Mouse (Mus musculus) heart, embryonic 16.5 days (tissue): ENCODE measurements at regions not wholly inside any gene's neighbourhood (a gene's known extent, or its start where the extent isn't known, plus 50 kb on each side); places are given as distances from the start of the nearest gene placed in this dataset.

Source experiments
- ATAC-seq: fragments of 200-750 bp; cut with Nextera tagmentation; replicated peaks from 2 replicates; pipeline ENCODE4 v1.8.0; 2017; ENCODE audit warnings: moderate number of reproducible peaks; ENCODE audit not compliant: insufficient read depth, low FRiP score; ENCODE audit errors: extremely low read depth
- H3K27ac ChIP-seq: fragments of 300-500 bp; sonication (generic); 2 replicates; pipeline ENCODE4 v1.5.1; 2014; ENCODE audit warnings: mild to moderate bottlenecking, low read length, control low read depth, moderate library complexity
- H3K27me3 ChIP-seq: fragments of 300-500 bp; sonication (generic); 2 replicates; pipeline ENCODE4 v1.6.1; 2014; ENCODE audit warnings: low read length, mixed read lengths; ENCODE audit not compliant: control insufficient read depth, insufficient read depth
- H3K36me3 ChIP-seq: fragments of 300-500 bp; sonication (generic); 2 replicates; pipeline ENCODE4 v1.6.1; 2014; ENCODE audit not compliant: control insufficient read depth, insufficient read depth
- H3K4me1 ChIP-seq: fragments of 300-500 bp; sonication (generic); 2 replicates; pipeline ENCODE4 v1.6.1; 2014; ENCODE audit warnings: low read length, mixed read lengths; ENCODE audit not compliant: control insufficient read depth, insufficient read depth
- H3K4me2 ChIP-seq: fragments of 300-500 bp; sonication (generic); 2 replicates; pipeline ENCODE4 v1.6.1; 2014; ENCODE audit warnings: low read depth, mild to moderate bottlenecking, control low read depth, low read length
- H3K4me3 ChIP-seq: fragments of 300-500 bp; sonication (generic); 2 replicates; pipeline ENCODE4 v1.5.1; 2014; ENCODE audit warnings: mild to moderate bottlenecking, control low read depth, low read length
- H3K9ac ChIP-seq: fragments of 300-500 bp; sonication (generic); 2 replicates; pipeline ENCODE4 v1.6.1; 2014; ENCODE audit warnings: low read length, control low read depth
- H3K9me3 ChIP-seq: fragments of 300-500 bp; sonication (generic); replicated peaks from 2 replicates; pipeline ENCODE4 v1.6.1; 2016; ENCODE audit warnings: low read length; ENCODE audit not compliant: control insufficient read depth
- WGBS: fragments of 180-500 bp; shearing (Covaris S2); extraction: QIAGEN DNeasy Blood & Tissue Kit; methylation state at CpG from one replicate; pipeline ENCODE4 v1.1.7; 2014; 5-methylcytosine and 5-hydroxymethylcytosine counted together

DNA sequence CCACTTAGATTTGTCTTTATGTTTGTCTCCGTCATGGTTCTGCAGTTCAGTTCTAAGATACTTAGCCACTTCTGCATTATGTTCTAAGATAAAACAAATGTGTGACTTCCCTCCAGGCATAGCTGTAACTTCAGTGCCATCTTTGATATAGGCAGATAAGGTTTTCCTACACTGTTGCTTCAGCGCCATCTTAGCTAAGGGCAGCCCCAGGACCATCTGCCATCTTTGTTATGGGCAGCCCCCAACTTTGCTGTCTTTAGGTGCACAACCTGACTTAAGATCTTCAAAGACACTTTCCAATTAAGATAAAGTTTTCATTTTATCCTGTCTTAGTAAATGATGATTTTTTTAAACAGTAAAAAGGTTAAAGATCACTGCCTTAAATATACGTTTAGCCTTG lies 119.8 kb downstream of the H2al2a start:
- Histone ChIP-seq H3K4me3 (no peak overlapping the region), H3K4me1 (peaks cover 5% of the 10 kb centered on the region), H3K9me3 (no peaks in the 10 kb centered on the region), H3K36me3 (no peaks in the 10 kb centered on the region), H3K27me3 (no peaks in the 10 kb centered on the region), H3K4me2 (no peak overlapping the region), H3K9ac (no peak overlapping the region), H3K27ac (no peak overlapping the region)
- 86% methylated on average over 3 of the region's 3 CpGs for WGBS
- ATAC-seq = no peak

DNA sequence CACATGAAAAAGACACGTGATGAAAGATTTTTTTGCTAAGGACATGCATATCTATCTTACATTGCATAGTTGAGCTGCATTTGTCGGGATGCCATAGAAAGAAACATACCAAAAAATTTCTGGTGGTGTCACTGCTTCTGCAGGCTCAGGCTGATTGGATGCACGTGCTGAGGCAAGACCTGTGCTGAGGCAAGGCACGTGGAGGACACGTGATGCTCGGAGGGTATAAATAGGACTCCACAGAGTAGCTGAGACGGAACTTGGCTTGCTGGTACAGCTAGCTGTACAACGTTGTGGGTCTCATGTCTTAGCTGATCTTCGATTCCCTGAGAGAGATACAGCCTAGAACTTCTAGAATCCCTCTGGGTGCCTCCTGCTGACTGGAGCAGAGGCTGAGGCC lies 120.6 kb downstream of the H2al2a start:
- Histone ChIP-seq H3K4me1 (peaks cover 4% of the 10 kb centered on the region), H3K36me3 (no peaks in the 10 kb centered on the region), H3K9ac (no peak overlapping the region), H3K4me3 (no peak overlapping the region), H3K27me3 (no peaks in the 10 kb centered on the region), H3K27ac (no peak overlapping the region), H3K9me3 (no peaks in the 10 kb centered on the region), H3K4me2 (no peak overlapping the region)
- ATAC-seq = no peak
- WGBS = 61% methylated on average over 9 of the region's 9 CpGs

DNA sequence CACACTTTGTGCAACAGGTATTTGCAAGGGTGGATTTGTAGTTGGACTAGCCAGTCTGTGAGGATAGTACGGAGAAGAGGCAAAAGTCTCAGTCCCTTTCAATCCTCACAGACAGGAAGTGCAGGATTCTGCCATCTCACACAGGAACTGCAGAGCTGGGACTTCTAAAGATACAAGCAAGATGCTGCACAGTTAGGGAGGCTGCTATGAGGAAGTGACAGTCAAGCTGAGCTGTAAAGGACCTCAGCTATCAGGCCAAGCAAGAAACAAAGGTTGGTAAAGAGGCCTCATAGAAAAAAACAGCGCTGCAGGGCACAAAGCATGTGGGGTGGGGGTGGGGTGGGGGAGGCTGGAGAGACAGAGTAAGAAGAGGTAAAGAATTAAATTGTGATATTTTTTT lies 126.2 kb downstream of the H2al2a start:
- Histone ChIP-seq H3K9ac (no peak overlapping the region), H3K27ac (no peak overlapping the region), H3K36me3 (no peaks in the 10 kb centered on the region), H3K4me2 (no peak overlapping the region), H3K4me1 (peaks cover 3% of the 10 kb centered on the region), H3K9me3 (no peaks in the 10 kb centered on the region), H3K4me3 (no peak overlapping the region), H3K27me3 (no peaks in the 10 kb centered on the region)
- ATAC-seq = no peak
- 48% methylated on average over 2 of the region's 2 CpGs for WGBS

DNA sequence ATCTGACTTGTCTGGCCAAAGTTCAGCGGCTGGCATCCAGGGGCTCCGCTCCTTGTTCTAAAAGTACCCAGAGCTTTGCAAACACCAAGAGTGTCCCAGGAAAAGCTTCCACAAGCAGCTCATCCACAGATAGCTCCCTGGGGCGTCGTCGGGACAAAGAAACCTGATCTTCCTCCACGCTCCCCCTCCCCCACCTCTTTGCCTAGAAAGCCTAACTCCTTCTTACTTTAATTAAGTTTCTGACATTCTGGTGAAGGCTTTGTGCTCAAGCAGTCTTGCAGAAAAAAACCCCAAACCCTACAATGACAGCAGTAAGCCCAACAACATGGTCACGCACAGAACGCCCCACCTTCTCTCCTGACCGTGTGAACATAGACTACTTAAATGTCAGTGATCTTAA lies 128.6 kb downstream of the H2al2a start:
- H3K4me2 ChIP-seq = no peak overlapping the region

DNA sequence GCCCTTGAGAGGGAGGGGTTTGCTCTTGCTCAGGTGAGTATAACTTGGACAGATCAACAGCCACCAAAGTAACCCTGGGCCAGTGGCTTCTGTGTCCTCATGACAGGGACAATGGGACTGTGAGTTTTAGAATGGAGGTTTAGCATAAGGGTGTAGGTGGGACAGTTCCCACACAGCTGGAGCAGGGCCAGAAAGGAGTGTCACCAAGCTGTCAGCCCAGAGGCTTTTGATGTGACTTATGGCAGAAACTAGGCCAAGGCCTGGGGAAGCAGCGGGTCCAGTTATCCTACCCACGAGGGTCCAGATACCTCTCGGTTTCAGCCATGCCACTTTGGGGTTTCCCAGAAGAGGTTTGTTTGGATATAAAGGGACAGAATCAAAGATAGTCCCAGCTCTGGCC lies 129.4 kb downstream of the H2al2a start:
- no peak overlapping the region for H3K4me3 ChIP-seq
- ATAC-seq = no peak
- no peaks in the 10 kb centered on the region for H3K36me3 ChIP-seq
- peaks cover 3% of the 10 kb centered on the region for H3K4me1 ChIP-seq
- H3K9me3 ChIP-seq = no peaks in the 10 kb centered on the region
- no peak overlapping the region for H3K9ac ChIP-seq
- no peak overlapping the region for H3K4me2 ChIP-seq
- WGBS = 58% methylated on average over 3 of the region's 3 CpGs
- H3K27ac ChIP-seq = no peak overlapping the region
- no peaks in the 10 kb centered on the region for H3K27me3 ChIP-seq

More for the DNA sequence above, 128.6 kb downstream of the H2al2a start:
- Histone ChIP-seq H3K4me1 (peaks cover 3% of the 10 kb centered on the region), H3K36me3 (no peaks in the 10 kb centered on the region), H3K9ac (no peak overlapping the region), H3K27me3 (no peaks in the 10 kb centered on the region), H3K4me3 (no peak overlapping the region), H3K27ac (no peak overlapping the region), H3K9me3 (no peaks in the 10 kb centered on the region)
- WGBS = 43% methylated on average over 9 of the region's 9 CpGs
- ATAC-seq = no peak

DNA sequence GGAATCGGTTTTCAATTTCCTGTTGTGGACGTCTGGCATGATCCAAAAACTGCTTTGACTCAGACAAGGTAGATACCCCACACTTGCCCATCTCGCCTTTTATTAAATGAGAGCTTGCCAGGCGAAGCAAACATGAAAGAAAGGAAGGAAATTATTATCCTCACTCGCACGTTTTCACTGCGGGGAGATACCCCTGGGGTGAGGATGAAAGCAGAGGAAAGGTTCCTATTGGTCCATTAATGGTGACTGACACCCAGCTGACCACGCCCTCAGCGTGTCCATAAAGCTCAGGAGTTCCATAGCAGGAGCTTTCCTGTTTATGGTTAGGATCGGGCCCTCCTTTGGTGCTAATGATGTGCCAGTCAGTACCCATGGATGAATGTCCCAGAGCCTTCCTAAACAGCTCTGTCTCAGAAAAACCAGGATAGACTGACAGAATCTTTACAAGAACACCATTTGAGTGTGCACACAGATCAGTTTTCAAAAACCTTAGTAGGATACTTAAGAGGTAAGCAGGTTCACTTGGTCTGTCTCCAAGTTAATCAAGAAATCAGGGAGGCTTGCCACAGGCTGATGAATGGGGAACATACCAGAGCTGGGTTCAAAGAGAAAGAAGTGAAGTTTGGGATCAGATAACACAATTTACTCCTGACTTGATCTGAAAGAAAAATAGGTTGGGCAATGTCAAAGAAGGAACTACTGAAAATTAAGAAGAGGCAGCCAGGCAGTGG lies 130.7 kb upstream of the Nebl start:
- no peaks in the 10 kb centered on the region for H3K27me3 ChIP-seq
- peaks cover 18% of the 10 kb centered on the region for H3K4me1 ChIP-seq
- WGBS = 16% methylated on average over 10 of the region's 10 CpGs
- peak overlapping the region; percentile 55 for H3K4me2 ChIP-seq
- no peaks in the 10 kb centered on the region for H3K9me3 ChIP-seq
- H3K27ac ChIP-seq = no peak overlapping the region
- H3K4me3 ChIP-seq = peak overlapping the region; percentile 28
- no peak for ATAC-seq
- no peaks in the 10 kb centered on the region for H3K36me3 ChIP-seq
- no peak overlapping the region for H3K9ac ChIP-seq

DNA sequence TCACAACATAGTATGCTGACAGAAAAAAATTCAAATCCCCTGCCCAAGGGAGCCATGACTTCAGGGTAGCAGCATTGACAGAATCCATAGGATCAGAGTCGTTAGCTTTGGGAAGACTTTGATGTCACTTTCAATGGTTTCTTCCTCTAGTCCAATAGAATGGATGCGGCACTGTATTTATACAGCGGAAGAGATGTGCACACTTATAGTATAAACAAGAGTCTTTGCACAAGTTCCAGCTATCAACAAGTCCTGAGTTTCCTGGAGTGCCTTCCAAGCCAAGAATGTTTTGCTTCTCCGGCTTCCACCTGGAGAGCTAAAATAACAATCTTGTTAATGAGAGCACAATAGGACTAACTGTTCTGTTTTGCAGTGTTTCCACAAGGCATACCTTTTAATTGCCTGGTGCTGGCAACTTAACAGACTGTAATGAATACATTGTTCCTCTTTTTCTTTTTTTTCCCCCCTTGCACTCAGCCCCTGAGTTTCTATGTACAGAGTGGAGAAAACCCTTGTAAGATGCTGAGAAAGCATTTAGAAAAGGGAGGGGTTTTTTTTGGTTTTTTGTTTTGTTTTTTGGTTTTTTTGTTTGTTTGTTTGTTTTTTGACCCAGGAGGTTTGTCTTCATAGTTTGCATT lies 129.8 kb upstream of the Nebl start:
- H3K9ac ChIP-seq = no peak overlapping the region
- H3K36me3 ChIP-seq = no peaks in the 10 kb centered on the region
- H3K4me2 ChIP-seq = peak overlapping the region; percentile 55
- no peak for ATAC-seq
- 47% methylated on average over 4 of the region's 4 CpGs for WGBS
- H3K4me3 ChIP-seq = no peak overlapping the region
- no peak overlapping the region for H3K27ac ChIP-seq
- H3K27me3 ChIP-seq = no peaks in the 10 kb centered on the region
- H3K9me3 ChIP-seq = no peaks in the 10 kb centered on the region
- peaks cover 18% of the 10 kb centered on the region for H3K4me1 ChIP-seq

DNA sequence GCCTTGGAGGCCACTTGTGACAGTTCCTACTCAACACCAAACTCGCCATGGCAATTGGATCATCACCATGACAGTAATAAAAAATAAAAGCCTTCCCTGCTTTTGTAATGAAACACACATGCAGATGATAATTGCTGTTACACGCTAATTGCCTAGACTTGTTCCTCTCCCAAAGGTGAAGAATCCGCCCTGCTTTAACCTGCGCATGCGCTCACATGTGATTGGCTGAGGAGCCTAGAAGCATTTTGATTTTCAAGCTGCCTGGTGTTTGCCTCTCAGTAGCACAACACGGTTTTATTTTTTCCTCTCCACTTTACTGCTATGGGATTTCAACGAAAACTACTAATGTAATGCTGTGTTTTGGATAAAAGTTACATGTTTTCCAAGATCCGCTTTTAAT lies 128.0 kb upstream of the Nebl start:
- no peak overlapping the region for H3K4me2 ChIP-seq
- peaks cover 18% of the 10 kb centered on the region for H3K4me1 ChIP-seq
- no peak overlapping the region for H3K27ac ChIP-seq
- 95% methylated on average over 8 of the region's 8 CpGs for WGBS
- H3K9me3 ChIP-seq = no peaks in the 10 kb centered on the region
- ATAC-seq = no peak
- H3K4me3 ChIP-seq = no peak overlapping the region
- H3K36me3 ChIP-seq = no peaks in the 10 kb centered on the region
- no peaks in the 10 kb centered on the region for H3K27me3 ChIP-seq
- no peak overlapping the region for H3K9ac ChIP-seq

DNA sequence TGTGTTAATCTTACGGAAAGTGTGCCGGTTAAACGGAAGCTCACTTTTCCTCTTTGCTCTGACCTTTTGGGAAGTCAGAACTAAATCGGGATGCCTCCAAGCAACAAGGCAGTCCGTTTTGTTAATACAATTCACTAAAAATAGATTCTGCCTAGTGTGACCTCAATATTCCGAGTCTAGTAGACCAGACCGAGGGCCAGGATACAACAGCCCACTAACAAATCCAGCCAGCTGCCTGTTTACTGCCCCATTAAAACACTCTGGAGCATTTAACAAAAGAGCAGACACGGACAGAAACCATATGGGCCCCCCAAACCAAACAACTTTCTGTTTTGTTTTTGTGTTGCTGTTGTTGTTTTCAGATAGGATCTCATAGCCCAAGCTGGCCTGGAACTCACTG lies 127.1 kb upstream of the Nebl start:
- no peak overlapping the region for H3K9ac ChIP-seq
- peak overlapping the region; percentile 10; the same call in 1 of the 2 replicates for H3K4me2 ChIP-seq
- no peaks in the 10 kb centered on the region for H3K9me3 ChIP-seq
- ATAC-seq = peak; percentile 32; the same call in 1 of the 2 replicates
- H3K27me3 ChIP-seq = no peaks in the 10 kb centered on the region
- no peak overlapping the region for H3K4me3 ChIP-seq
- 27% methylated on average over 8 of the region's 8 CpGs for WGBS
- peaks cover 23% of the 10 kb centered on the region for H3K4me1 ChIP-seq
- H3K27ac ChIP-seq = no peak overlapping the region
- no peaks in the 10 kb centered on the region for H3K36me3 ChIP-seq
